Mouse (Mus musculus) kidney, adult 2 months (tissue): ENCODE measurements around the gene Mycbpap.

ENCODE experiments used
- CTCF ChIP-seq: fragments of 200-500 bp; conservative IDR thresholded peaks from 2 replicates; pipeline ENCODE4 v1.5.1; 2011; ENCODE audit warnings: low read depth, mild to moderate bottlenecking, control low read depth, low read length, moderate library complexity, mixed read lengths; ENCODE audit not compliant: insufficient read depth, insufficient read length
- POLR2A ChIP-seq: fragments of 200-500 bp; IDR thresholded peaks from one replicate; pipeline ENCODE4 v1.6.1; 2011; ENCODE audit warnings: low read depth, low read length, control low read depth

- TF ChIP-seq CTCF (no peak), POLR2A (no peak)
These were observed 43.1 kb upstream of the Mycbpap start, which contains the start of gene Chad for GRCm38 (mm10) chr11:94564437-94565150.
